Mouse (Mus musculus): ENCODE measurements at regions not wholly inside any gene's neighbourhood (a gene's known extent, or its start where the extent isn't known, plus 50 kb on each side); places are given as distances from the start of the nearest gene placed in this dataset.

- no peak for TF ChIP-seq FLI1 (IDR thresholded peaks at IDR 0.05; ENCODE audit: low read length)
- TF ChIP-seq GATA1 (IDR thresholded peaks at IDR 0.05; ENCODE audit: borderline replicate concordance, low read length), result no peak
These were observed 278.5 kb upstream of the Prickle1 start for GRCm38 (mm10) chr15:93874206-93874605.
